Mouse (Mus musculus): ENCODE measurements at regions not wholly inside any gene's neighbourhood (a gene's known extent, or its start where the extent isn't known, plus 50 kb on each side); places are given as distances from the start of the nearest gene placed in this dataset.

DNA sequence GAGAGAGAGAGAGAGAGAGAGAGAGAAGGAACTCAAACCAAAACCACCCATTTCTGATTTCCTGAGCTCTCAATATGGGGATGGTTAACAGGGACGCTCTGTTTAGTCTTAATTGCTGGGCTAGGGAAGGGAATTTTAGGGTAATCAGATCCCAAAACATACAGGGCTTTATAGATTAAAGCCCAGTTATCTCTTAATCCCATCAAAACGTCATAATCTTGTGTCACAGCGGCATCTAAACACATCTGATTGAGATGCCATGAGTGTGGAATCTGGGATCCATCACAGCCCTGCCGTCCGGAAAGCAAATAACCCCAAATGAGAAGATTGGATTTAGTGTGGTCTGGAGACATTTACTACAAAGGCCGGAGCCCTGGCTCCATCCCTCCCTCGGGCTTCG lies 527.1 kb upstream of the Tbx3 start:
- Histone ChIP-seq H3K27me3 (ENCODE audit: control insufficient read depth, insufficient read depth, low read depth, low read length) (no peaks in the 10 kb centered on the region), H3K9ac (ENCODE audit: low read length) (no peak overlapping the region), H3K4me3 (ENCODE audit: low read length) (no peak overlapping the region), H3K4me1 (replicated peaks; ENCODE audit: control insufficient read depth, insufficient read depth, low read length) (peaks cover 2% of the 10 kb centered on the region; the same call in 1 of the 2 replicates), H3K27ac (ENCODE audit: low read length) (no peak overlapping the region), H3K36me3 (ENCODE audit: control insufficient read depth, insufficient read depth, low read length) (no peaks in the 10 kb centered on the region), H3K4me2 (ENCODE audit: low read depth, low read length) (no peak overlapping the region), H3K9me3 (ENCODE audit: control insufficient read depth, low read length) (no peaks in the 10 kb centered on the region)
- 53% methylated on average over 8 of the region's 8 CpGs for WGBS
- ATAC-seq (ENCODE audit: low read depth) = no peak

DNA sequence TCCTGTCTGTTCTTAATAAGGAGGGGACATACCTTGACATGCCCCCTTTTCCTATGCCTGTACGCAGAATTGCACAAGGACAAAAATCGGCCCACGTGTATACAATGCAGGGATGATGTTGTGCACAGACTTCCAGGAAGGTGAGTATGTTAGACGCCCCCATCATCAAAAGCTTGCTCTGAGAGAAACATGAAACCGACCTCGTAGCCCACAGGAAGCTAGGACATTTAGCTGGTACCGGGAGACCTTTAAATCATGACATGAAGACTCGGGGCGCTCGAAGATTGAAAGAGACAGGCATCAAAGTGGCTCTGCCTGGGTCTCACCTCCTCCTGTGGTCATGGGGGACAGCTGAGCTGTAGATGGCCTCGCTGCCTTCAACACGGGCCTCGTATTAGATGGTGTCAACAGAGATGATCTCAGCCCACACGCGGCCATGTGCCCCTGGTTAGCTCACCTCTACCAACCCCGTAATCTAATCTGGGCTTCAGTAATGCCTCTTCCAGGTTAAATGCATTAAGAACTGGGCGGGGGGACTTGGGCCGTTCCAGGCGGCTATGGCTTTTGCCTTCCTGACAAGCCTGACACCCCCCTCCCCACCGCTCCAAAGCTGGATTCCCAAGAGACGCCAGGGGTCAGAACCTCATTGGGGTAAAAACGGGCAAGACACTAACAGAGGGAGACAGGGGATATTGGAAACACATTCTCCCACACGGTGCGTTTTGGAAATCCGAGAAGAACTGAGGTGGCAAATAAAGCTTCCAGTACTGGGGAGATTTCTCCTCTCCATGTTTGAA lies 520.9 kb upstream of the Tbx3 start:
- Histone ChIP-seq H3K4me3 (ENCODE audit: low read length) (no peak overlapping the region), H3K9ac (ENCODE audit: low read length) (no peak overlapping the region), H3K27me3 (ENCODE audit: control insufficient read depth, insufficient read depth, low read depth, low read length) (no peaks in the 10 kb centered on the region), H3K4me1 (replicated peaks; ENCODE audit: control insufficient read depth, insufficient read depth, low read length) (no peaks in the 10 kb centered on the region), H3K27ac (ENCODE audit: low read length) (no peak overlapping the region), H3K4me2 (ENCODE audit: low read depth, low read length) (no peak overlapping the region), H3K9me3 (ENCODE audit: control insufficient read depth, low read length) (no peaks in the 10 kb centered on the region), H3K36me3 (ENCODE audit: control insufficient read depth, insufficient read depth, low read length) (no peaks in the 10 kb centered on the region)
- ATAC-seq (ENCODE audit: low read depth) = no peak
- WGBS = 76% methylated on average over 25 of the region's 25 CpGs

DNA sequence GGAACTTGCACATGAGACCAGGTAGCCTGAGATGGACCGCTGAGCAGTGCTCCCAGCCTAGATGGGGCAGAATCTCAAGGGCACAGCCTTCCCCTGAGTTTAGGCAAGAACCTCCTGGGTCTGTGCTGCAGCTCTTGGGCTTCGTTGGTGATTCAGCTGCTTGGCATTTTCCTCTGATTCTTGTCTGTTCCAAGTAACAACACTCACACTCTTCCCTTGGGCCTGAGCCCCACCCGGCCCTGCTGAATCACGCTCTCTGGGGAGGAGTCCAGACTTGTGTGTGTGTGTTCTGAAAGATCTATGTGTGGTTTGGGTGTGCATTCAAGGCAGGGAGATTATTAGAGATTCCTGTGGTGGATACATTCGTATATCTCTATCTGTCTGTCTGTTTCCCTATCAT lies 517.4 kb upstream of the Tbx3 start:
- no peaks in the 10 kb centered on the region for H3K27me3 ChIP-seq (ENCODE audit: control insufficient read depth, insufficient read depth, low read depth, low read length)
- no peaks in the 10 kb centered on the region; the same call in 1 of the 2 replicates for H3K9me3 ChIP-seq (ENCODE audit: control insufficient read depth, low read length)
- no peaks in the 10 kb centered on the region for H3K36me3 ChIP-seq (ENCODE audit: control insufficient read depth, insufficient read depth, low read length)
- 87% methylated on average over 5 of the region's 5 CpGs for WGBS
- ATAC-seq (ENCODE audit: low read depth) = no peak
- no peak overlapping the region for H3K4me3 ChIP-seq (ENCODE audit: low read length)
- no peak overlapping the region for H3K4me2 ChIP-seq (ENCODE audit: low read depth, low read length)
- H3K4me1 ChIP-seq (replicated peaks; ENCODE audit: control insufficient read depth, insufficient read depth, low read length) = no peaks in the 10 kb centered on the region
- no peak overlapping the region for H3K27ac ChIP-seq (ENCODE audit: low read length)
- no peak overlapping the region for H3K9ac ChIP-seq (ENCODE audit: low read length)

DNA sequence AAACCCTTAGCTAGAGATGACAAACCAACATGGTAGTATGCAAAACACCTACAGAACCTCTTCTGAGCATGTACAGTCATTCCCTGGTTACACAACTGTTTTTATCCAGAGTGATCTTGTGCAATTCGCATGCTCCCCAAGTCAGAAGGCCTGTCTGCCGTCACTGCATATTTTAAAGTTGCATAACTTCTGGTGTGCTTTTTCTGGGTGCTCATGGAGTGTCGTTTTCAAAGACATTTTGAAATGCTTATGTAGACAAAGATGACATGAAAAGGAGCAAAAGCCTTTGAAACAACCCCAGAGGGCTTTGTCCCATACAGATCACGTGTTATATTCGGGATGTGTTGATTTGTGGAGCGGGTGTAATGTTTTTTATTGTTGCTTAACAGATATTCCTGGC lies 513.8 kb upstream of the Tbx3 start:
- Histone ChIP-seq H3K27ac (ENCODE audit: low read length) (no peak overlapping the region), H3K36me3 (ENCODE audit: control insufficient read depth, insufficient read depth, low read length) (no peaks in the 10 kb centered on the region), H3K9ac (ENCODE audit: low read length) (no peak overlapping the region), H3K4me2 (ENCODE audit: low read depth, low read length) (no peak overlapping the region), H3K27me3 (ENCODE audit: control insufficient read depth, insufficient read depth, low read depth, low read length) (no peaks in the 10 kb centered on the region), H3K4me3 (ENCODE audit: low read length) (no peak overlapping the region), H3K9me3 (ENCODE audit: control insufficient read depth, low read length) (no peaks in the 10 kb centered on the region; the same call in 1 of the 2 replicates), H3K4me1 (replicated peaks; ENCODE audit: control insufficient read depth, insufficient read depth, low read length) (no peaks in the 10 kb centered on the region)
- peak; percentile 65; the same call in 1 of the 2 replicates for ATAC-seq (ENCODE audit: low read depth)
- WGBS = 60% methylated on average over 6 of the region's 6 CpGs

- WGBS = 66% methylated on average over 4 of the region's 4 CpGs
- H3K27ac ChIP-seq (ENCODE audit: low read length) = no peak overlapping the region
- no peaks in the 10 kb centered on the region for H3K36me3 ChIP-seq (ENCODE audit: control insufficient read depth, insufficient read depth, low read length)
- no peaks in the 10 kb centered on the region for H3K27me3 ChIP-seq (ENCODE audit: control insufficient read depth, insufficient read depth, low read depth, low read length)
- H3K4me3 ChIP-seq (ENCODE audit: low read length) = no peak overlapping the region
- no peak overlapping the region for H3K4me2 ChIP-seq (ENCODE audit: low read depth, low read length)
- no peaks in the 10 kb centered on the region; the same call in 1 of the 2 replicates for H3K9me3 ChIP-seq (ENCODE audit: control insufficient read depth, low read length)
- ATAC-seq (ENCODE audit: low read depth) = no peak
- H3K4me1 ChIP-seq (replicated peaks; ENCODE audit: control insufficient read depth, insufficient read depth, low read length) = no peaks in the 10 kb centered on the region
- no peak overlapping the region for H3K9ac ChIP-seq (ENCODE audit: low read length)
Observed at GRCm38 (mm10) chr5:119158171-119158570, 512.3 kb upstream of the Tbx3 start.

GRCm38 (mm10) chr5:119162132-119162675 lies 508.3 kb upstream of the Tbx3 start:
- H3K4me3 ChIP-seq (ENCODE audit: low read length) = no peak overlapping the region
- H3K27me3 ChIP-seq (ENCODE audit: control insufficient read depth, insufficient read depth, low read depth, low read length) = no peaks in the 10 kb centered on the region
- H3K4me1 ChIP-seq (replicated peaks; ENCODE audit: control insufficient read depth, insufficient read depth, low read length) = no peaks in the 10 kb centered on the region
- no peaks in the 10 kb centered on the region for H3K9me3 ChIP-seq (ENCODE audit: control insufficient read depth, low read length)
- no peak for ATAC-seq (ENCODE audit: low read depth)
- H3K27ac ChIP-seq (ENCODE audit: low read length) = no peak overlapping the region
- 95% methylated on average over 13 of the region's 13 CpGs for WGBS
- H3K9ac ChIP-seq (ENCODE audit: low read length) = no peak overlapping the region
- H3K36me3 ChIP-seq (ENCODE audit: control insufficient read depth, insufficient read depth, low read length) = no peaks in the 10 kb centered on the region
- H3K4me2 ChIP-seq (ENCODE audit: low read depth, low read length) = no peak overlapping the region

GRCm38 (mm10) chr5:119167718-119168117 lies 502.8 kb upstream of the Tbx3 start:
- Histone ChIP-seq H3K9ac (ENCODE audit: low read length) (0 out of 2 replicates have a peak overlapping the region, but pooled peaks have one; percentile 8), H3K4me2 (ENCODE audit: low read depth, low read length) (peak overlapping the region; percentile 26), H3K36me3 (ENCODE audit: control insufficient read depth, insufficient read depth, low read length) (no peaks in the 10 kb centered on the region), H3K4me3 (ENCODE audit: low read length) (peak overlapping the region; percentile 11; the same call in 1 of the 2 replicates), H3K27me3 (ENCODE audit: control insufficient read depth, insufficient read depth, low read depth, low read length) (no peaks in the 10 kb centered on the region), H3K4me1 (replicated peaks; ENCODE audit: control insufficient read depth, insufficient read depth, low read length) (no peaks in the 10 kb centered on the region), H3K9me3 (ENCODE audit: control insufficient read depth, low read length) (no peaks in the 10 kb centered on the region), H3K27ac (ENCODE audit: low read length) (0 out of 2 replicates have a peak overlapping the region, but pooled peaks have one; percentile 12)
- ATAC-seq (ENCODE audit: low read depth) = peak; percentile 88
- WGBS = 49% methylated on average over 17 of the region's 17 CpGs

DNA sequence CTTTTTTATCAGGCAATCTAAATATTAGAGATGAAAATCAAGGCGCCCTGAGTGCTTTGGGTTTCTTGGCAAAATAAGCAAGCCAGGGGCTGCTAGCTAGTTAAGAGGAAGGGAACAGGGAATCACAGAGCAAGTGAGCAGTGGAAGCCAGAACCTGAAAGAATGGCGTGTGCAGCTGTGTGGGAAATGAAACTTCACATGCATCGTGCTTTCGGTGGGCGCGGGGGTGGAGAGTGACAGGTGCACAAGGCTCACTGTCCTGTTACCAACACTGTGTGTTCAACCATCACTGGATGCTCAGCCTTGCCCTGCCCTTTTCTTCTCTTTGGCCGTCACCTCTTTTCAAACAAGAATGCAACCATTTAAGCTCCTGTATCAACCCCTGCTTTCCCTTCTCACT lies 501.2 kb upstream of the Tbx3 start:
- Histone ChIP-seq H3K4me1 (replicated peaks; ENCODE audit: control insufficient read depth, insufficient read depth, low read length) (no peaks in the 10 kb centered on the region), H3K27me3 (ENCODE audit: control insufficient read depth, insufficient read depth, low read depth, low read length) (no peaks in the 10 kb centered on the region), H3K36me3 (ENCODE audit: control insufficient read depth, insufficient read depth, low read length) (no peaks in the 10 kb centered on the region), H3K27ac (ENCODE audit: low read length) (no peak overlapping the region), H3K9ac (ENCODE audit: low read length) (no peak overlapping the region), H3K4me3 (ENCODE audit: low read length) (no peak overlapping the region), H3K9me3 (ENCODE audit: control insufficient read depth, low read length) (no peaks in the 10 kb centered on the region), H3K4me2 (ENCODE audit: low read depth, low read length) (no peak overlapping the region)
- WGBS = 90% methylated on average over 7 of the region's 7 CpGs
- ATAC-seq (ENCODE audit: low read depth) = no peak

- Histone ChIP-seq H3K4me1 (replicated peaks; ENCODE audit: control insufficient read depth, insufficient read depth, low read length) (no peaks in the 10 kb centered on the region), H3K9me3 (ENCODE audit: control insufficient read depth, low read length) (no peaks in the 10 kb centered on the region), H3K9ac (ENCODE audit: low read length) (no peak overlapping the region), H3K4me2 (ENCODE audit: low read depth, low read length) (no peak overlapping the region), H3K27me3 (ENCODE audit: control insufficient read depth, insufficient read depth, low read depth, low read length) (no peaks in the 10 kb centered on the region), H3K36me3 (ENCODE audit: control insufficient read depth, insufficient read depth, low read length) (no peaks in the 10 kb centered on the region), H3K4me3 (ENCODE audit: low read length) (no peak overlapping the region), H3K27ac (ENCODE audit: low read length) (no peak overlapping the region)
- WGBS = 77% methylated on average over 1 of the region's 1 CpGs
- ATAC-seq (ENCODE audit: low read depth) = no peak
Observed at GRCm38 (mm10) chr5:119171626-119172025, 498.8 kb upstream of the Tbx3 start.
